Mouse (Mus musculus): ENCODE measurements at regions not wholly inside any gene's neighbourhood (a gene's known extent, or its start where the extent isn't known, plus 50 kb on each side); places are given as distances from the start of the nearest gene placed in this dataset.

GRCm38 (mm10) chr3:18960341-18960740 lies 668.1 kb downstream of the 1700064H15Rik start:
- Histone ChIP-seq H3K4me3 (ENCODE audit: insufficient read depth, low read depth, low read length) (no peak overlapping the region), H3K36me3 (ENCODE audit: control insufficient read depth, insufficient read depth, low read length) (no peaks in the 10 kb centered on the region), H3K27me3 (ENCODE audit: control insufficient read depth, insufficient read depth, low read length) (no peaks in the 10 kb centered on the region), H3K79me2 (ENCODE audit: control insufficient read depth, insufficient read depth, low read length) (no peaks in the 10 kb centered on the region), H3K9ac (ENCODE audit: low read depth, low read length) (no peak overlapping the region), H3K27ac (replicated peaks; ENCODE audit: insufficient read depth, low read depth, low read length) (no peak overlapping the region), H3K4me1 (ENCODE audit: control insufficient read depth, insufficient read depth, low read length) (no peaks in the 10 kb centered on the region)
- WGBS: 77% methylated on average over 1 of the region's 1 CpGs
- TF ChIP-seq CTCF (IDR thresholded peaks at IDR 0.05; ENCODE audit: low read depth, low read length): no peak
- no peak for DNase-seq (ENCODE audit: extremely low read depth, low read depth, low spot score)

DNA sequence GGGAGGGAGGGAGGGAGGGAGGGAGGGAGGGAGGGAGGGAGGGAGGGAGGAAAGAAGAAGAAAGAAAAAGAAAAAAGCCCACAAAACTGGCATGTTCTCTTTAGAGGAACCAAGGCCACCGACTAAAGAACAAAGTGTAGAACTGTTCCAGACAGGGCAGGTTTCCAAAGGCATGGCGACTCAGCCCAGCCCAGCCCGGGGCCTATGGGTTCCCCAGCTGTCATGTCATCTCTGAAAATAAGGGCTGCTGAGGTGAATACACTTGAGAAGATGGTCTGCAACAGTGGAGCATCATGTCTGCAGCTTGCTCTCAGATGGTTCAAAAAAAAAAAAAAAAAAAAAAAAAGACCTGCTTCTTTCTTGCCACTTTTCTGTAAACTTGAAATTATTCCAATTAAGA lies 639.8 kb downstream of the 1700064H15Rik start:
- WGBS: 87% methylated on average over 3 of the region's 3 CpGs
- H3K79me2 ChIP-seq (ENCODE audit: control insufficient read depth, insufficient read depth, low read length): no peaks in the 10 kb centered on the region
- no peaks in the 10 kb centered on the region for H3K4me1 ChIP-seq (ENCODE audit: control insufficient read depth, insufficient read depth, low read length)
- no peaks in the 10 kb centered on the region for H3K36me3 ChIP-seq (ENCODE audit: control insufficient read depth, insufficient read depth, low read length)
- no peaks in the 10 kb centered on the region for H3K27me3 ChIP-seq (ENCODE audit: control insufficient read depth, insufficient read depth, low read length)
- no peak overlapping the region for H3K27ac ChIP-seq (replicated peaks; ENCODE audit: insufficient read depth, low read depth, low read length)
- TF ChIP-seq CTCF (IDR thresholded peaks at IDR 0.05; ENCODE audit: low read depth, low read length): no peak
- TF ChIP-seq POLR2A (IDR thresholded peaks at IDR 0.05; ENCODE audit: extremely low read depth, insufficient read depth, low read length): no peak
- H3K9ac ChIP-seq (ENCODE audit: low read depth, low read length): no peak overlapping the region
- DNase-seq (ENCODE audit: extremely low read depth, low read depth, low spot score): no peak
- H3K4me3 ChIP-seq (ENCODE audit: insufficient read depth, low read depth, low read length): no peak overlapping the region

GRCm38 (mm10) chr3:18989577-18990240 lies 638.8 kb downstream of the 1700064H15Rik start:
- Histone ChIP-seq H3K79me2 (ENCODE audit: control insufficient read depth, insufficient read depth, low read length) (no peaks in the 10 kb centered on the region), H3K4me1 (ENCODE audit: control insufficient read depth, insufficient read depth, low read length) (no peaks in the 10 kb centered on the region), H3K4me3 (ENCODE audit: insufficient read depth, low read depth, low read length) (no peak overlapping the region), H3K36me3 (ENCODE audit: control insufficient read depth, insufficient read depth, low read length) (no peaks in the 10 kb centered on the region), H3K27ac (replicated peaks; ENCODE audit: insufficient read depth, low read depth, low read length) (no peak overlapping the region), H3K9ac (ENCODE audit: low read depth, low read length) (no peak overlapping the region), H3K27me3 (ENCODE audit: control insufficient read depth, insufficient read depth, low read length) (no peaks in the 10 kb centered on the region)
- TF ChIP-seq POLR2A (IDR thresholded peaks at IDR 0.05; ENCODE audit: extremely low read depth, insufficient read depth, low read length) (no peak), CTCF (IDR thresholded peaks at IDR 0.05; ENCODE audit: low read depth, low read length) (no peak)
- WGBS: 68% methylated on average over 13 of the region's 13 CpGs
- no peak for DNase-seq (ENCODE audit: extremely low read depth, low read depth, low spot score)

DNA sequence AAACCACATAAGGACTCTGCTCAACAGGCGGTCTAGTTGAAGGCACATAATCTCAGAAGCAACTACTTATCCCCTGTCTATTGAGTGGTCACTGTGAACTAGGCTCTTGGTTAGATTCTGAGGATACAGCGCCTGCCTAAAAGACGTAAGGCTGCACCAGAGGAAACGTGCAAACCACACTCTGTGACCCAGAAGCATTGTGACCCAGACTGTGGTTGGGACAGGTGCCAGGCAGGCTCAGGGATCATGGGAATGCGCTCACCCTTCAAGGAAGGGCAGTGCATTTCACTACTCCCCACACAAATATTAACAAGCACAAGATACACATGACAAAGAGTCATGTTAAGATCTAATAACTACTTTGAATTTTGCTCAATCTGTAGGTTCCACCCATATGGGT lies 628.3 kb downstream of the 1700064H15Rik start:
- 75% methylated on average over 5 of the region's 5 CpGs for WGBS
- H3K27ac ChIP-seq (replicated peaks; ENCODE audit: insufficient read depth, low read depth, low read length): no peak overlapping the region
- DNase-seq (ENCODE audit: extremely low read depth, low read depth, low spot score): no peak
- no peaks in the 10 kb centered on the region for H3K27me3 ChIP-seq (ENCODE audit: control insufficient read depth, insufficient read depth, low read length)
- H3K79me2 ChIP-seq (ENCODE audit: control insufficient read depth, insufficient read depth, low read length): no peaks in the 10 kb centered on the region
- no peaks in the 10 kb centered on the region for H3K4me1 ChIP-seq (ENCODE audit: control insufficient read depth, insufficient read depth, low read length)
- H3K4me3 ChIP-seq (ENCODE audit: insufficient read depth, low read depth, low read length): no peak overlapping the region
- no peak for TF ChIP-seq CTCF (IDR thresholded peaks at IDR 0.05; ENCODE audit: low read depth, low read length)
- no peak for TF ChIP-seq POLR2A (IDR thresholded peaks at IDR 0.05; ENCODE audit: extremely low read depth, insufficient read depth, low read length)
- no peaks in the 10 kb centered on the region for H3K36me3 ChIP-seq (ENCODE audit: control insufficient read depth, insufficient read depth, low read length)
- H3K9ac ChIP-seq (ENCODE audit: low read depth, low read length): no peak overlapping the region

GRCm38 (mm10) chr3:19002056-19002455 lies 626.4 kb downstream of the 1700064H15Rik start:
- Histone ChIP-seq H3K27me3 (ENCODE audit: control insufficient read depth, insufficient read depth, low read length) (no peaks in the 10 kb centered on the region), H3K4me3 (ENCODE audit: insufficient read depth, low read depth, low read length) (no peak overlapping the region), H3K36me3 (ENCODE audit: control insufficient read depth, insufficient read depth, low read length) (no peaks in the 10 kb centered on the region), H3K4me1 (ENCODE audit: control insufficient read depth, insufficient read depth, low read length) (no peaks in the 10 kb centered on the region), H3K27ac (replicated peaks; ENCODE audit: insufficient read depth, low read depth, low read length) (no peak overlapping the region), H3K9ac (ENCODE audit: low read depth, low read length) (no peak overlapping the region), H3K79me2 (ENCODE audit: control insufficient read depth, insufficient read depth, low read length) (no peaks in the 10 kb centered on the region)
- no peak for DNase-seq (ENCODE audit: extremely low read depth, low read depth, low spot score)
- TF ChIP-seq POLR2A (IDR thresholded peaks at IDR 0.05; ENCODE audit: extremely low read depth, insufficient read depth, low read length): no peak
- TF ChIP-seq CTCF (IDR thresholded peaks at IDR 0.05; ENCODE audit: low read depth, low read length): no peak
- 82% methylated on average over 7 of the region's 7 CpGs for WGBS

- Histone ChIP-seq H3K79me2 (ENCODE audit: control insufficient read depth, insufficient read depth, low read length) (no peaks in the 10 kb centered on the region), H3K27ac (replicated peaks; ENCODE audit: insufficient read depth, low read depth, low read length) (no peak overlapping the region), H3K9ac (ENCODE audit: low read depth, low read length) (no peak overlapping the region), H3K4me1 (ENCODE audit: control insufficient read depth, insufficient read depth, low read length) (no peaks in the 10 kb centered on the region), H3K27me3 (ENCODE audit: control insufficient read depth, insufficient read depth, low read length) (no peaks in the 10 kb centered on the region), H3K36me3 (ENCODE audit: control insufficient read depth, insufficient read depth, low read length) (no peaks in the 10 kb centered on the region), H3K4me3 (ENCODE audit: insufficient read depth, low read depth, low read length) (no peak overlapping the region)
- WGBS: 68% methylated on average over 1 of the region's 1 CpGs
- TF ChIP-seq POLR2A (IDR thresholded peaks at IDR 0.05; ENCODE audit: extremely low read depth, insufficient read depth, low read length): no peak
- no peak for TF ChIP-seq CTCF (IDR thresholded peaks at IDR 0.05; ENCODE audit: low read depth, low read length)
- no peak for DNase-seq (ENCODE audit: extremely low read depth, low read depth, low spot score)
These were observed 623.7 kb downstream of the 1700064H15Rik start for GRCm38 (mm10) chr3:19004792-19005191.
